Mouse (Mus musculus): Measurements from ENCODE around the gene Sbno1.
A peak's percentile ranks its signal among the peaks of the same experiment; 100 is the strongest.

Gene Sbno1

GRCm38 (mm10) chr5:124338791-124339190 is 87.0 kb downstream of the Sbno1 start:
- DNase-seq (ENCODE audit: low spot score in 2 of 2): no peak

GRCm38 (mm10) chr5:124337909-124338308 is 87.9 kb downstream of the Sbno1 start:
- no peak for DNase-seq (ENCODE audit: low spot score in 2 of 2)

- DNase-seq (ENCODE audit: low spot score in 2 of 2): no peak
These were observed 88.7 kb downstream of the Sbno1 start for GRCm38 (mm10) chr5:124337103-124337502.

GRCm38 (mm10) chr5:124334392-124334791 is 91.4 kb downstream of the Sbno1 start:
- peak in 1 of 2 experiments; percentile 66 for DNase-seq (ENCODE audit: low spot score in 2 of 2)

GRCm38 (mm10) chr5:124330086-124330485 is 95.7 kb downstream of the Sbno1 start:
- DNase-seq (ENCODE audit: low spot score in 2 of 2): no peak

GRCm38 (mm10) chr5:124327510-124328364 is 98.1 kb downstream of the Sbno1 start, which contains the start of the genes Mphosph9 and 2810006K23Rik:
Gene Mphosph9, minus strand, starts transcription at chr5:124327972.
Gene 2810006K23Rik, plus strand, starts transcription at chr5:124328089.
- DNase-seq (ENCODE audit: low spot score in 2 of 2): peak; percentile 99

GRCm38 (mm10) chr5:124326829-124327228 is 99.0 kb downstream of the Sbno1 start:
- DNase-seq (ENCODE audit: low spot score in 2 of 2): no peak

All from cerebellum, postnatal 4 days (tissue).